Mouse (Mus musculus): ENCODE measurements around the gene Cyp3a44.
"Not testable (repeated sequence)": the region's sequence is repeated elsewhere in the genome, so short reads cannot be mapped to it uniquely, and the experiment has no call there.

The Cyp3a44 gene
- long read RNA-seq, experiment 1, result 0 reads
- long read RNA-seq, experiment 2, result 0 reads

GRCm38 (mm10) chr5:145805796-145806195, at the start of gene Cyp3a44:
Gene Cyp3a44, minus strand, starts transcription at chr5:145805874.
- intact Hi-C loops (cut with DNase I), result not testable (repeated sequence)

DNA sequence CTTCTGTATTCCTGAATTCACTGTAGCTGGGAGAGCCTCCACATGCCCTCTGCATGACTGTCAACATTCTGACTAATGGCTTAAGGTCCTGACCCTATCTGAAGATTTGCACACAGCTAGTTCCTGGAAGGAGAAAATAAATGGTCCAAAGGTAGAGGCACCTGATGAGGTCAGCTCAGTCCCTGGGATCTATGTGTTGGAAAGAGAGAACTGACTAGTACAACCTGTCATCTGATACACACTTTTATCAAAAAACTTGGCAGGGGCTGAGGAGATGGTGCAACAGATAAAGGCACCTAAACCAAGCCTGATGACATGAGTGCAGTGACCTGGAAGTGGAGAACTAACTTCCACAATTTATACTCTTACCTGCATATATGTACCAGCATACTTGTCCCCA, 5.4 kb downstream of the Cyp3a44 start:
- intact Hi-C loops (cut with DNase I), result not testable (repeated sequence)

DNA sequence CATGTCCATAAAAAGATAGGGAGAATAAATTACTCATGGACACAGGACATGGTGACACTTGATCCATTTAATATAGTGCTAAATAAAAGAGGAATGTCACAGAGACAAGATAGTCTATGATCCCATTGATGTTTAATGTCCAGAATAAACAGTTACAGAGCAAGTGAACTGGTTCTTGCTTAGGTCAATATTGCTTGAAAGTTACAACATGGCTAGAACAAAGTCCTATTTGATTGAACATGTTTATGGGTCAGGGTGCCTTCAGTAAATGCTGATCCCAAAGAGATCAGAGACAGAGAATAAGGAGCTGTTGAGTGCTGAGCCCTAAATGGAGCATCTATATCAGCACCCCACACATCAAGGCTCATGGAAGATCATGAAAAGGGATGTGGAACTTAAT, 12.4 kb downstream of the Cyp3a44 start:
- intact Hi-C loops (cut with DNase I), result loop anchor here (5.0 kb wide), 1 partner anchor 161 kb away; no protein-coding TSS in a partner anchor

DNA sequence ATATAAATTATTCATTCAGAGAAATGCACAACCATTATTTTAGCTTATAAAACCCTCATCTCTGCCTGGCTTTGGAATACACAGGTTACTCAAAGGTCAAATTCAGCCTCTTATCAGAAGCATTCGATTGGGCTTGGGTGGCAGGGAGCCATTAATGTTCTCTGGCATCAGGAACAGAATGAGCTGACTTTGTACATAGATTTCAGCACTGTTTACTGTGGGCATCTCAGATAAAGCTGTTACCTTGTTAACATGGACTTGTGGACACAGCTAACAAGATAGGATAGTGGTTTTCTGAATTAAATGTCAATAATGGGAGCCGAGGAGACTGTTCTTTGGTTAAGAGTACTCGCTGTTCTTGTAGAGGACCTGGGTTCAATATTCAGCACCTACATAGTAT, 68.2 kb downstream of the Cyp3a44 start:
- intact Hi-C loops (cut with DNase I), result not testable (repeated sequence)
